In genomic region chr8:28160651-28161050, GRCm38 (mm10) we compare ENCODE assay signal across 13 mouse cellular contexts.
"Had no signal": no experiment of that assay in that cellular context is flagged by ENCODE, and none has a peak within 500 bp of the region (broad histone marks: within the 10 kb centered on the region; RNA-seq: fewer than 3 reads in every experiment).

No protein-coding gene starts in this region.

- DNase-seq: gastrocnemius, adult 2 months; gastrocnemius, postnatal 10 days; gastrocnemius, postnatal 25 days; heart, adult 18-20 months; heart, postnatal 10 days; heart, postnatal 4 days; kidney, adult 18-20 months; kidney, adult 8-10 months; kidney, postnatal 10 days; kidney, postnatal 25 days; kidney, postnatal 4 days; liver; liver, embryonic 13.5 days had no signal
